Mouse (Mus musculus): ENCODE data around the gene Irs2. TPM values are rescaled to one million over a fixed set of nuclear protein-coding genes. Genes with fewer than 3 reads are reported as not detected.
A peak's percentile ranks its signal among the peaks of the same experiment; 100 is the strongest.

The Irs2 gene
- polyA plus RNA-seq, 1 experiment = not detected

GRCm38 (mm10) chr8:11011787-11012485 is 3.7 kb upstream of the Irs2 start:
- TF ChIP-seq POLR2A (IDR thresholded peaks at IDR 0.05; ENCODE audit: insufficient read depth, low read depth, low read length) (no peak), CTCF (IDR thresholded peaks at IDR 0.05; ENCODE audit: insufficient read depth, low read depth, low read length) (no peak)
- Histone ChIP-seq H3K4me1 (ENCODE audit: control insufficient read depth, insufficient read depth, low read length) (peaks cover 18% of the 10 kb centered on the region), H3K4me3 (ENCODE audit: insufficient read depth, low read depth, low read length) (no peak overlapping the region), H3K27ac (ENCODE audit: insufficient read depth, low read depth, low read length) (no peak overlapping the region)
- 78% methylated on average over 3 of the region's 3 CpGs for WGBS

- 43% methylated on average over 11 of the region's 11 CpGs for WGBS
- peaks cover 27% of the 10 kb centered on the region for H3K4me1 ChIP-seq (ENCODE audit: control insufficient read depth, insufficient read depth, low read length)
- no peak for TF ChIP-seq CTCF (IDR thresholded peaks at IDR 0.05; ENCODE audit: insufficient read depth, low read depth, low read length)
- no peak for TF ChIP-seq POLR2A (IDR thresholded peaks at IDR 0.05; ENCODE audit: insufficient read depth, low read depth, low read length)
- no peak overlapping the region for H3K27ac ChIP-seq (ENCODE audit: insufficient read depth, low read depth, low read length)
- H3K4me3 ChIP-seq (ENCODE audit: insufficient read depth, low read depth, low read length) = no peak overlapping the region
These were observed 2.8 kb upstream of the Irs2 start for GRCm38 (mm10) chr8:11010913-11011605.

GRCm38 (mm10) chr8:11010398-11010797 is 2.1 kb upstream of the Irs2 start:
- no peak overlapping the region for H3K4me3 ChIP-seq (ENCODE audit: insufficient read depth, low read depth, low read length)
- H3K4me1 ChIP-seq (ENCODE audit: control insufficient read depth, insufficient read depth, low read length) = peaks cover 34% of the 10 kb centered on the region
- WGBS = 64% methylated on average over 11 of the region's 11 CpGs
- H3K27ac ChIP-seq (ENCODE audit: insufficient read depth, low read depth, low read length) = no peak overlapping the region
- TF ChIP-seq POLR2A (IDR thresholded peaks at IDR 0.05; ENCODE audit: insufficient read depth, low read depth, low read length) (no peak), CTCF (IDR thresholded peaks at IDR 0.05; ENCODE audit: insufficient read depth, low read depth, low read length) (no peak)

- TF ChIP-seq CTCF (IDR thresholded peaks at IDR 0.05; ENCODE audit: insufficient read depth, low read depth, low read length) = no peak
- Histone ChIP-seq H3K4me1 (ENCODE audit: control insufficient read depth, insufficient read depth, low read length) (peaks cover 42% of the 10 kb centered on the region), H3K27ac (ENCODE audit: insufficient read depth, low read depth, low read length) (peak overlapping the region; percentile 83), H3K4me3 (ENCODE audit: insufficient read depth, low read depth, low read length) (peak overlapping the region; percentile 88)
- 1% methylated on average over 62 of the region's 62 CpGs for WGBS
These were observed 1.3 kb upstream of the Irs2 start for GRCm38 (mm10) chr8:11009431-11010071.

- H3K4me1 ChIP-seq (ENCODE audit: control insufficient read depth, insufficient read depth, low read length) = peaks cover 46% of the 10 kb centered on the region
- H3K4me3 ChIP-seq (ENCODE audit: insufficient read depth, low read depth, low read length) = peak overlapping the region; percentile 88
- WGBS = 1% methylated on average over 62 of the region's 73 CpGs
- H3K27ac ChIP-seq (ENCODE audit: insufficient read depth, low read depth, low read length) = peak overlapping the region; percentile 62
- TF ChIP-seq CTCF (IDR thresholded peaks at IDR 0.05; ENCODE audit: insufficient read depth, low read depth, low read length) (no peak), POLR2A (IDR thresholded peaks at IDR 0.05; ENCODE audit: insufficient read depth, low read depth, low read length) (peak; percentile 99)
These were observed 673 bp upstream of the Irs2 start for GRCm38 (mm10) chr8:11008842-11009420.

- WGBS = under 1% methylated on average over 88 of the region's 88 CpGs
- no peak; the same call in 1 of the 2 replicates for TF ChIP-seq CTCF (IDR thresholded peaks at IDR 0.05; ENCODE audit: insufficient read depth, low read depth, low read length)
- TF ChIP-seq POLR2A (IDR thresholded peaks at IDR 0.05; ENCODE audit: insufficient read depth, low read depth, low read length) = no peak
- peaks cover 43% of the 10 kb centered on the region for H3K4me1 ChIP-seq (ENCODE audit: control insufficient read depth, insufficient read depth, low read length)
These were observed 478 bp downstream of the Irs2 start for GRCm38 (mm10) chr8:11007581-11008378.

GRCm38 (mm10) chr8:11007001-11007580 is 1.2 kb downstream of the Irs2 start:
- H3K4me3 ChIP-seq (ENCODE audit: insufficient read depth, low read depth, low read length) = peak overlapping the region; percentile 83
- H3K27ac ChIP-seq (ENCODE audit: insufficient read depth, low read depth, low read length) = peak overlapping the region; percentile 40; the same call in 1 of the 2 replicates
- 0% methylated on average over 56 of the region's 56 CpGs for WGBS
- TF ChIP-seq POLR2A (IDR thresholded peaks at IDR 0.05; ENCODE audit: insufficient read depth, low read depth, low read length) = no peak
- peak; percentile 90; the same call in 1 of the 2 replicates for TF ChIP-seq CTCF (IDR thresholded peaks at IDR 0.05; ENCODE audit: insufficient read depth, low read depth, low read length)
- peaks cover 45% of the 10 kb centered on the region for H3K4me1 ChIP-seq (ENCODE audit: control insufficient read depth, insufficient read depth, low read length)

More at GRCm38 (mm10) chr8:11007581-11008378, 478 bp downstream of the Irs2 start:
- H3K27ac ChIP-seq (ENCODE audit: insufficient read depth, low read depth, low read length) = peak overlapping the region; percentile 40; the same call in 1 of the 2 replicates
- peak overlapping the region; percentile 83 for H3K4me3 ChIP-seq (ENCODE audit: insufficient read depth, low read depth, low read length)

GRCm38 (mm10) chr8:11006276-11006630 is 2.0 kb downstream of the Irs2 start:
- H3K4me3 ChIP-seq (ENCODE audit: insufficient read depth, low read depth, low read length) = peak overlapping the region; percentile 83
- TF ChIP-seq POLR2A (IDR thresholded peaks at IDR 0.05; ENCODE audit: insufficient read depth, low read depth, low read length) (no peak), CTCF (IDR thresholded peaks at IDR 0.05; ENCODE audit: insufficient read depth, low read depth, low read length) (no peak)
- peaks cover 48% of the 10 kb centered on the region for H3K4me1 ChIP-seq (ENCODE audit: control insufficient read depth, insufficient read depth, low read length)
- WGBS = 57% methylated on average over 9 of the region's 9 CpGs
- no peak overlapping the region for H3K27ac ChIP-seq (ENCODE audit: insufficient read depth, low read depth, low read length)
